Comparison of ENCODE assay signal across 8 mouse cellular contexts in genomic region chr2:29965250-29965843, GRCm38 (mm10). TPM values are rescaled to one million over a fixed set of nuclear protein-coding genes. Genes with fewer than 3 reads are reported as not detected.
DNase-seq lines count a peak whose midpoint lies in the region; ATAC-seq and TF ChIP-seq lines count a peak whose summit lies in the region.

Sptan1 (plus strand) TSS chr2:29965560.

- peak; percentile 85 for DNase-seq in WW6 (ENCODE audit: low read depth, low spot score)
- DNase-seq in cerebellum, postnatal 4 days (ENCODE audit: low spot score in 2 of 2) = peak; percentile 97 to 99
- peak; percentile 99 for DNase-seq in gastrocnemius, adult 2 months
- peak; percentile 99 for DNase-seq in hindbrain, postnatal 0 days (ENCODE audit: low spot score)
- DNase-seq in left cerebral cortex, adult 2 months (ENCODE audit: extremely low spot score in 1 of 2, low spot score in 2 of 2) = peak; percentile 97 to 98
- peak; percentile 94 to 98 for DNase-seq in right cerebral cortex, adult 2 months (ENCODE audit: low spot score in 2 of 2)
- peak; percentile 97 for DNase-seq in urinary bladder, postnatal 14 days (ENCODE audit: low spot score)

- no peaks in the 10 kb centered on the region; the same call in 1 of the 2 replicates for H3K36me3 ChIP-seq in hindbrain, postnatal 0 days (ENCODE audit: insufficient read depth, low read length)

- intact Hi-C loops in gastrocnemius, adult 2 months (cut with DNase I) = no loop called here
- intact Hi-C loops in left cerebral cortex, adult 2 months (cut with DNase I) = loop anchor here (1.0 to 5.0 kb wide), 2 partner anchors 30 to 157 kb away; partner anchors contain the start of genes Gle1 and Zer1

- TF ChIP-seq CTCF in gastrocnemius, adult 2 months (IDR thresholded peaks at IDR 0.05) = no peak
- TF ChIP-seq CTCF in hindbrain, postnatal 0 days (IDR thresholded peaks at IDR 0.05; ENCODE audit: low read depth) = no peak
- TF ChIP-seq CTCF in left cerebral cortex, adult 2 months (IDR thresholded peaks at IDR 0.05) = no peak; the same call in 1 of the 2 replicates

- ATAC-seq in hindbrain, postnatal 0 days = peak; percentile 100
- peak; percentile 95 for ATAC-seq in megakaryocyte, adult 5-6 weeks (ENCODE audit: poor library complexity, severe bottlenecking)

- H3K4me2 ChIP-seq in hindbrain, postnatal 0 days (ENCODE audit: low read depth, low read length) = peak within 1 kb of the TSS; percentile 73

- peak within 1 kb of the TSS; percentile 99 for H3K9ac ChIP-seq in hindbrain, postnatal 0 days (replicated peaks; ENCODE audit: low read length)

- H3K27me3 ChIP-seq in hindbrain, postnatal 0 days (ENCODE audit: insufficient read depth, low read length) = no peaks in the 10 kb centered on the region

- under 1% methylated on average over 59 of the region's 82 CpGs for WGBS in hindbrain, postnatal 0 days

- peak within 1 kb of the TSS; percentile 97 for H3K4me3 ChIP-seq in gastrocnemius, adult 2 months
- peak within 1 kb of the TSS; percentile 99 for H3K4me3 ChIP-seq in hindbrain, postnatal 0 days (ENCODE audit: low read length)
- H3K4me3 ChIP-seq in left cerebral cortex, adult 2 months = peak within 1 kb of the TSS; percentile 96

- peaks cover 26% of the 10 kb centered on the region for H3K4me1 ChIP-seq in hindbrain, postnatal 0 days (ENCODE audit: insufficient read depth, low read length)

- H3K27ac ChIP-seq in gastrocnemius, adult 2 months = peak within 1 kb of the TSS; percentile 99
- H3K27ac ChIP-seq in hindbrain, postnatal 0 days = peak within 1 kb of the TSS; percentile 98
- peak within 1 kb of the TSS; percentile 100 for H3K27ac ChIP-seq in left cerebral cortex, adult 2 months

- H3K9me3 ChIP-seq in hindbrain, postnatal 0 days (ENCODE audit: low read length) = no peaks in the 10 kb centered on the region

RNA-seq across cellular contexts. Expression of gene Sptan1, which starts in this region (rescaled TPM):
- total RNA-seq in gastrocnemius, adult 2 months (2021) = 10 to 100 TPM; 41.8 to 62.1 TPM
- total RNA-seq in hindbrain, postnatal 0 days (2014; rRNA removed) = 716 and 902 TPM in 2 replicates
- polyA plus RNA-seq in hindbrain, postnatal 0 days (2015; fragmentation: Nextera tagmentation; extraction: Ambion mirVana) = 166 and 184 TPM in 2 replicates
- total RNA-seq in left cerebral cortex, adult 2 months (2021) = 100 to 1,000 TPM; 878 to 928 TPM
- total RNA-seq in megakaryocyte, adult 5-6 weeks (2015) = 59.3 and 72.4 TPM in 2 replicates
- 131 and 136 TPM in 2 replicates for total RNA-seq in megakaryocyte, adult 5-6 weeks (2017)

Comparison
In these comparisons a context has a peak if more than half of its experiments do, and no peak if none do; other contexts are left out.
1. Peak in every context shown above with its lines: DNase-seq, ATAC-seq, H3K4me3 ChIP-seq and H3K27ac ChIP-seq.